Mouse (Mus musculus): Measurements from ENCODE around the gene Ist1. TPM values are rescaled to one million over a fixed set of nuclear protein-coding genes. Genes with fewer than 3 reads are reported as not detected.

The Ist1 gene
- polyA plus RNA-seq, 1 experiment, result 0.93 TPM

DNA sequence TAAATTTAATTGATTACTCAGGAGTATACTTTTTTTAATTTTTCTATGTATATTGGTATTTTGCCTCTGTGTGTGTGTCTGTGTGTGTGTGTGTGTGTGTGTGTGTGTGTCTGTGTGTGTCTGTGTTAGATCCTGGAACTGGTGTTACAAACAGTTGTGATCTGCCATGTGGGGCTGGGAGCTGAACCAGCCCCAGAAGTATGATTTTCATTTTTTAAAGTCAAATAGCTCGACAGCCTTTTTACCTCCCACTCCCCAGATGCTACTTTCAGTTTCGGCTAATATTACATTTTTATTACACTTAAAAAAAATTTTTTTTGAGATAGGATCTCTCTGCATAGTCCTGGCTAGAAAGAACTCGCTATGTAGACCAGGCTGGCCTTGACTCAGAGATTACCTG, 30.7 kb downstream of the Ist1 start:
- TF ChIP-seq GATA1 (IDR thresholded peaks at IDR 0.05; ENCODE audit: low read length) (no peak), TAL1 (IDR thresholded peaks at IDR 0.05; ENCODE audit: low read length) (no peak)
- Histone ChIP-seq H3K27me3 (ENCODE audit: control insufficient read depth) (no peaks in the 10 kb centered on the region), H3K4me1 (ENCODE audit: control insufficient read depth) (no peaks in the 10 kb centered on the region), H3K9me3 (ENCODE audit: control insufficient read depth, low read length) (no peaks in the 10 kb centered on the region), H3K4me3 (replicated peaks) (no peak overlapping the region), H3K36me3 (ENCODE audit: control insufficient read depth) (peaks cover 7% of the 10 kb centered on the region)

DNA sequence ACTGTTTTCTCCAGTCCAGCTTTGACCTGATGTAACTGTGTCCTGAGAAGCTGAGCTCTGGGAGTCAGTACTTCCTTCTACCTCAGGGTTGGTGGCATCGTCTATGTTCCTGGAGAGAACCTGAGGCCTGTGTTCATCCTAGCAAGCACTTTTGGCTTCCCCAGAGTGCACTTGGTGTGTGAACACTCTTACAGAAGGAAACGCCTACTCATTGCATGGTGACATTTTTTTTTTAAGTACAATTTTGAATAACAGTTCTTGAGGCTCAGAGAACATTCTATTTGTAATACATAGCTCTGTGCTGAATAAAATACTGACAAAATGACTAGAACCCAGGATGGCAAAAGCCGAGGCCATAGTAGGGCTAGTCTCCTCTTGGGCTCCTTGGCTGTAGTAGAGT, 36.2 kb downstream of the Ist1 start:
- H3K36me3 ChIP-seq (ENCODE audit: control insufficient read depth), result no peaks in the 10 kb centered on the region
- no peaks in the 10 kb centered on the region for H3K9me3 ChIP-seq (ENCODE audit: control insufficient read depth, low read length)
- H3K4me1 ChIP-seq (ENCODE audit: control insufficient read depth), result no peaks in the 10 kb centered on the region
- H3K27me3 ChIP-seq (ENCODE audit: control insufficient read depth), result no peaks in the 10 kb centered on the region
- no peak overlapping the region for H3K4me3 ChIP-seq (replicated peaks)
- TF ChIP-seq TAL1 (IDR thresholded peaks at IDR 0.05; ENCODE audit: low read length), result no peak
- TF ChIP-seq GATA1 (IDR thresholded peaks at IDR 0.05; ENCODE audit: low read length), result no peak

DNA sequence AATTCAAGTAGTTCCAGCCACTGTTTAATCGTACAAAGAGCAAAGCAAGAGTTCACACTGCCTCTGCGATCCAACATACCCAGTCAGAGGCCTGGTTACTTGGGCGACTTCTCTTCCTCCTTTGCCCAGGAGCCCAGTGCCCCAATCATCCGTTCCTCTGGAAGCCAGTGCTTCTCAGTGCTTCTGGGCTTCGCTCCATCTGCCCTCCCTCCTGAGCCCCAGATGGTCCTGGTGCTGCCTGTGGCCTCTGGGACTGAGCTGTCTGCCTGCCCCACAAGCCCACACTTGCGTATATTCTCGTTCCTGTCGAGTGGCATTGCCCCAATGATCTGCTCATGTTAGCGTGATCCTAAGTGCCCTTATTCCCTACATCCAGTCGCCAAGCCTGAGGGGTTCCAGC, 42.3 kb downstream of the Ist1 start:
- TF ChIP-seq TAL1 (IDR thresholded peaks at IDR 0.05; ENCODE audit: low read length) (no peak), GATA1 (IDR thresholded peaks at IDR 0.05; ENCODE audit: low read length) (no peak)
- Histone ChIP-seq H3K36me3 (ENCODE audit: control insufficient read depth) (no peaks in the 10 kb centered on the region), H3K9me3 (ENCODE audit: control insufficient read depth, low read length) (no peaks in the 10 kb centered on the region), H3K4me3 (replicated peaks) (no peak overlapping the region), H3K27me3 (ENCODE audit: control insufficient read depth) (no peaks in the 10 kb centered on the region), H3K4me1 (ENCODE audit: control insufficient read depth) (no peaks in the 10 kb centered on the region)

DNA sequence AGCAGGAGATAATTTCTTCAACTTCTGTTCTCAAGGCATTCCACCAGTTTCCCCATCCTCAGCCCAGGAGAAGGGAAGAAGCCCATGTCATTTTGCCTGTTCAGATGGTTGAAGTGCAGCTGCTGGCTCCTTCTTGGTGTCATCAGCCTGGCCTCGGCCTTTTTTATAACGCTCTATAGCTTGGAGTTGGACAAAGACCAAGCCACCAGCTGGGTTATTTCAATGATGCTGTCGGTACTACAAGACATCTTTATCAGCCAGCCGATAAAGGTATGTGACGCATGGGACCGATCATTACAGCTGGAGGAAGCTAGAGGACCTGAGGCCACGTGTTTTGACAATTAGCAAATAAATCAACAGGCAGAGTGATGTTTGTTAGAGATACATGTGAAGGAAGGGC, 44.6 kb downstream of the Ist1 start:
- TF ChIP-seq TAL1 (IDR thresholded peaks at IDR 0.05; ENCODE audit: low read length) (no peak), GATA1 (IDR thresholded peaks at IDR 0.05; ENCODE audit: low read length) (no peak)
- Histone ChIP-seq H3K4me3 (replicated peaks) (no peak overlapping the region), H3K27me3 (ENCODE audit: control insufficient read depth) (no peaks in the 10 kb centered on the region), H3K4me1 (ENCODE audit: control insufficient read depth) (no peaks in the 10 kb centered on the region), H3K9me3 (ENCODE audit: control insufficient read depth, low read length) (no peaks in the 10 kb centered on the region), H3K36me3 (ENCODE audit: control insufficient read depth) (no peaks in the 10 kb centered on the region)

DNA sequence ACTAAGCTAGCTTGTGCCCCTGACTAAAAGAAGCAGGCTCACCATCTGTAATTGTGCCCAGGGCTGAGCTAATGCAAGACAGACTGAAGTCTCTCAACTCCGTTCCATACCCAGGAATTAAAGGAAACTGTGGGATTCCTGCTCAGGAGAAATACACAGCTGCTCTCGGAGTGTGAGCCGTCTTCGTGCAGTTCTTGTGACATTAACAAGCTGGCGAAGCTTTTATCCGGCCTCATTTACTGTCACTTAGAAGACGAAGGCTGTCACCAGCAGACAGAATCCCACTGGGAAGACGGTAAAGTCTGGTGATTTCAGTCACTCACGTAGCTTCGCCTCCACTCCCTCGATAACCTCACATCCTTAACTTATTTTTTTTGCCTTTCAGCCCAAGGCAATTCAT, 45.7 kb downstream of the Ist1 start:
- no peaks in the 10 kb centered on the region for H3K4me1 ChIP-seq (ENCODE audit: control insufficient read depth)
- TF ChIP-seq TAL1 (IDR thresholded peaks at IDR 0.05; ENCODE audit: low read length) (no peak), GATA1 (IDR thresholded peaks at IDR 0.05; ENCODE audit: low read length) (no peak)
- H3K36me3 ChIP-seq (ENCODE audit: control insufficient read depth), result no peaks in the 10 kb centered on the region
- no peak overlapping the region for H3K4me3 ChIP-seq (replicated peaks)
- H3K9me3 ChIP-seq (ENCODE audit: control insufficient read depth, low read length), result no peaks in the 10 kb centered on the region
- H3K27me3 ChIP-seq (ENCODE audit: control insufficient read depth), result no peaks in the 10 kb centered on the region

DNA sequence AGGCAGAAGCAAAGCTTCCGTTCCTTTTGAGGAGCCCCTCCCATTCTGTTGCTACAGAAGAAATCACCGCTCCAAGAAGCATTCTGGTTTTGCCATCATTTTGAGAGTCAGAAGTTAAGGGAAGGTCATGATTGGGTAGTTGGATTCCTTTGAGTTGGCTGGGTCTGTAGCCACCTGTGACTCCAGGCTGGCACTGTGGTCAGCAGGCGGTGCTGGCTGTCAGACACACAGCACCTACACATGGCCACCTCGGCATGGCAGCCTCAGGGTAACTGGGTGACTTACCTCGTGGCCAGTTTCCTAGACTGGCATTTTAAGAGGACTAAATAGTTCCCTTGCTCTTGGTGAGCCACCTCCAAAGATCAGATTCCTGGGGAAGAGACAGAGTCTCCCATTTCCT, 51.8 kb downstream of the Ist1 start:
- Histone ChIP-seq H3K9me3 (ENCODE audit: control insufficient read depth, low read length) (no peaks in the 10 kb centered on the region), H3K27me3 (ENCODE audit: control insufficient read depth) (no peaks in the 10 kb centered on the region), H3K36me3 (ENCODE audit: control insufficient read depth) (no peaks in the 10 kb centered on the region), H3K4me1 (ENCODE audit: control insufficient read depth) (no peaks in the 10 kb centered on the region), H3K4me3 (replicated peaks) (no peak overlapping the region)
- TF ChIP-seq GATA1 (IDR thresholded peaks at IDR 0.05; ENCODE audit: low read length) (no peak), TAL1 (IDR thresholded peaks at IDR 0.05; ENCODE audit: low read length) (no peak)

DNA sequence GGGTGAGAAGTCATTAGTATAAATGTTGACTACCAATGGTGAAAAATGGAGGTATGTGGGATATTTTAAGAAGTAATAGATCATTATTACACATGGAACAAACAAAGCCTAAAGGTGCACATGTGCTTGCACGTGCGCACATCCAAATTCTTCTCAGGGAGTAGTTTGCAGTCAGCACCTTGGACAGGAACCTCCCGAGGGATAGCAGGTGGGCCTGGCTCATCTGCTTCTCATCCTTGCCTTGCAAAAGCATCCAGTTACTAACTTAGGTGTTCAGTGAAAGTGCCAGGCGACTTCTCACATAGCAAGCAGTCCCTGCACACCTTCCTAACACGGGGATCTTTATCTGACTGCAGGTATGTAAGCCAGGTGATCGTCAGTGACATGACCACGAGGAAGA, 52.6 kb downstream of the Ist1 start:
- Histone ChIP-seq H3K36me3 (ENCODE audit: control insufficient read depth) (no peaks in the 10 kb centered on the region), H3K27me3 (ENCODE audit: control insufficient read depth) (no peaks in the 10 kb centered on the region)
- TF ChIP-seq TAL1 (IDR thresholded peaks at IDR 0.05; ENCODE audit: low read length) (no peak), GATA1 (IDR thresholded peaks at IDR 0.05; ENCODE audit: low read length) (no peak)

DNA sequence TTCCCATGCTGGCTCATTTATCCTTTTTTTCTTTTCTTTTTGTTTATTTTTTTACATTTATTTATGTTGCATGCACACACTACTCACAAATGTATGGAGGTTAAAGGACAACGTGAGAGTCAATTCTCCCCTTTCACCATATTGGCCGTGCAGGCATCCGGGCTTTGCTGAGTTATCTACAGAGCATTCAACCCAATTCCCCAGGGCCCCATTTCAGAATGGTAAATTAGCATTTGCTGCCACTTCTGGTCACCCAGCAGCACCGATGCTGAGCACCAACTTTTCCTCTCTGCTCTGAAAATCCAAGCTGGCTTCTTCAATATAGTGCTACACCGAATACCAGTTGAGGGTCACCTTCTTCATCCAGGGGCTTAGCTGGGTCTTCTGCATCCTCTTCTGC, 54.2 kb downstream of the Ist1 start:
- no peaks in the 10 kb centered on the region for H3K9me3 ChIP-seq (ENCODE audit: control insufficient read depth, low read length)
- TF ChIP-seq TAL1 (IDR thresholded peaks at IDR 0.05; ENCODE audit: low read length) (no peak), GATA1 (IDR thresholded peaks at IDR 0.05; ENCODE audit: low read length) (no peak)
- H3K27me3 ChIP-seq (ENCODE audit: control insufficient read depth), result no peaks in the 10 kb centered on the region
- no peaks in the 10 kb centered on the region for H3K36me3 ChIP-seq (ENCODE audit: control insufficient read depth)
- H3K4me3 ChIP-seq (replicated peaks), result no peak overlapping the region
- H3K4me1 ChIP-seq (ENCODE audit: control insufficient read depth), result no peaks in the 10 kb centered on the region

More for the DNA sequence above, 52.6 kb downstream of the Ist1 start:
- Histone ChIP-seq H3K9me3 (ENCODE audit: control insufficient read depth, low read length) (no peaks in the 10 kb centered on the region), H3K4me3 (replicated peaks) (no peak overlapping the region), H3K4me1 (ENCODE audit: control insufficient read depth) (no peaks in the 10 kb centered on the region)

DNA sequence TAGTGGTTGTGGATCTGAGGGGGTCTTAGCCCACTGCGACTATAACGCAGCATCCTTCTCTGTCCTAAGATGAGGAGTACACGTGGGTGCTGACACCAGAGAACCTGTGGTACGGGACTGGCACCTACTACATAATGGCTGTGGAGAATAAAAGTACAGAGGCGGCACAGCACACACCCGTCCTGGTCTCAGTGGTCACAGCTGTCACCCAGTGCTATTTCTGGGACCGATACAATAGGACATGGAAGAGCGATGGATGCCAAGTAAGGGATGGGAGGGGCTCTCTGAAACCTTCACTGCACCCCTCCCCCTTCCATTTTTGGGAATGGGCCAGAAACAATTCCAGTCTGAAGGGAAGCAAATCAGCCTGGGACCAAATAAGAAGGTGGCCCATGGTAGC, 57.9 kb downstream of the Ist1 start:
- Histone ChIP-seq H3K4me3 (replicated peaks) (no peak overlapping the region), H3K4me1 (ENCODE audit: control insufficient read depth) (no peaks in the 10 kb centered on the region), H3K36me3 (ENCODE audit: control insufficient read depth) (no peaks in the 10 kb centered on the region), H3K9me3 (ENCODE audit: control insufficient read depth, low read length) (no peaks in the 10 kb centered on the region), H3K27me3 (ENCODE audit: control insufficient read depth) (no peaks in the 10 kb centered on the region)
- TF ChIP-seq TAL1 (IDR thresholded peaks at IDR 0.05; ENCODE audit: low read length) (no peak), GATA1 (IDR thresholded peaks at IDR 0.05; ENCODE audit: low read length) (no peak)

DNA sequence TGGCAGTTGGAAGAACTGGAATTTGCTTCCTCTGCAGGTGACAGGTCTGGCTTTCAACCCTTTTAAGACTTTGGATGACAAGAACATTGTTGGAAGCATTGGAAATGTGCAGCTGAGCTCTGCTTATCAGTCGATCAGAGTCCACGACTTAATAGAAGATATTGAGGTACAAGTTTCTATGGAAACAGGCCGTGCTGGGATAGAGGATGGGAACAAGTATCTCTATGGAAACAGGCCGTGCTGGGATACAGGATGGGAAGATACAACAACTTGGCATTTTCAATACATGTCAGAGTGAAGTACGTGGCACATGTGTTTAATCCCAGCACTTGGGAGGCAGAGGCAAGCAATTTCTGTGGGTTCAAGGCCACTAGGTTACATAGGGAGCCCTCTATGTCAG, 60.6 kb downstream of the Ist1 start:
- H3K4me3 ChIP-seq (replicated peaks), result no peak overlapping the region

More for the DNA sequence above, 60.6 kb downstream of the Ist1 start:
- TF ChIP-seq TAL1 (IDR thresholded peaks at IDR 0.05; ENCODE audit: low read length), result no peak
- TF ChIP-seq GATA1 (IDR thresholded peaks at IDR 0.05; ENCODE audit: low read length), result no peak
- Histone ChIP-seq H3K4me1 (ENCODE audit: control insufficient read depth) (no peaks in the 10 kb centered on the region), H3K36me3 (ENCODE audit: control insufficient read depth) (no peaks in the 10 kb centered on the region), H3K9me3 (ENCODE audit: control insufficient read depth, low read length) (no peaks in the 10 kb centered on the region), H3K27me3 (ENCODE audit: control insufficient read depth) (no peaks in the 10 kb centered on the region)
